Mouse (Mus musculus) neural tube, embryonic 11.5 days (tissue): Measurements from ENCODE around the gene Eef1b2. TPM values are rescaled to one million over a fixed set of nuclear protein-coding genes. Genes with fewer than 3 reads are reported as not detected.
"Not testable (repeated sequence)": the region's sequence is repeated elsewhere in the genome, so short reads cannot be mapped to it uniquely, and the experiment has no call there.

Experiments used
- ATAC-seq: fragments of 200-750 bp; cut with Nextera tagmentation; 2 replicates; pipeline ENCODE4 v1.8.0; 2017; ENCODE audit warnings: moderate number of reproducible peaks, mild to moderate bottlenecking, moderate TSS enrichment, moderate library complexity; ENCODE audit not compliant: insufficient read depth, low FRiP score, low TSS enrichment
- DNase-seq: peaks from one replicate; pipeline ENCODE4 v3.0.0-alpha.2; 2015; ENCODE audit warnings: low spot score
- H3K27ac ChIP-seq: fragments of 300-500 bp; sonication (generic); 2 replicates; pipeline ENCODE4 v1.5.1; 2014; ENCODE audit warnings: low read depth, mild to moderate bottlenecking, low read length
- H3K27me3 ChIP-seq: fragments of 300-500 bp; sonication (generic); 2 replicates; pipeline ENCODE4 v1.6.1; 2014; ENCODE audit warnings: mild to moderate bottlenecking, low read length, mixed read lengths; ENCODE audit not compliant: control insufficient read depth, insufficient read depth
- H3K36me3 ChIP-seq: fragments of 300-500 bp; sonication (generic); 2 replicates; pipeline ENCODE4 v1.6.1; 2014; ENCODE audit warnings: mild to moderate bottlenecking, low read length, moderate library complexity, mixed read lengths; ENCODE audit not compliant: control insufficient read depth, insufficient read depth
- H3K4me1 ChIP-seq: fragments of 300-500 bp; sonication (generic); 2 replicates; pipeline ENCODE4 v1.6.1; 2014; ENCODE audit warnings: low read length, mixed read lengths; ENCODE audit not compliant: control insufficient read depth, insufficient read depth
- H3K4me2 ChIP-seq: fragments of 300-500 bp; sonication (generic); 2 replicates; pipeline ENCODE4 v1.6.1; 2014; ENCODE audit warnings: low read depth, mild to moderate bottlenecking, moderate library complexity
- H3K4me3 ChIP-seq: fragments of 300-500 bp; sonication (generic); 2 replicates; pipeline ENCODE4 v1.5.1; 2014; ENCODE audit warnings: low read depth, low read length
- H3K9ac ChIP-seq: fragments of 300-500 bp; sonication (generic); 2 replicates; pipeline ENCODE4 v1.6.1; 2014; ENCODE audit warnings: mild to moderate bottlenecking, low read length
- H3K9me3 ChIP-seq: fragments of 300-500 bp; sonication (generic); 2 replicates; pipeline ENCODE4 v1.6.1; 2016; ENCODE audit warnings: low read length; ENCODE audit not compliant: control insufficient read depth
- WGBS: fragments of 180-500 bp; shearing (Covaris S2); extraction: QIAGEN DNeasy Blood & Tissue Kit; methylation state at CpG from one replicate; pipeline ENCODE4 v1.1.7; 2014; 5-methylcytosine and 5-hydroxymethylcytosine counted together
- polyA plus RNA-seq: library from polyadenylated mRNA; unstranded; fragments of >200 nt; fragmentation: Nextera tagmentation; extraction: Ambion mirVana; gene quantifications from 2 replicates; pipeline ENCODE4 v1.2.1, GENCODE M21; 2014

Gene Eef1b2
- polyA plus RNA-seq: 550 and 557 TPM in 2 replicates

- peak within 1 kb of the TSS; percentile 75 for H3K9ac ChIP-seq
- WGBS: under 1% methylated on average over 72 of the region's 72 CpGs
- H3K4me1 ChIP-seq: peaks cover 13% of the 10 kb centered on the region
- ATAC-seq (peak; percentile 86), DNase-seq (peak; percentile 96)
- no peaks in the 10 kb centered on the region for H3K9me3 ChIP-seq
- peak within 1 kb of the TSS; percentile 79 for H3K27ac ChIP-seq
- peak within 1 kb of the TSS; percentile 84 for H3K4me3 ChIP-seq
- H3K36me3 ChIP-seq: no peaks in the 10 kb centered on the region; the same call in 1 of the 2 replicates
- no peaks in the 10 kb centered on the region for H3K27me3 ChIP-seq
- peak within 1 kb of the TSS; percentile 89 for H3K4me2 ChIP-seq
Observed at GRCm38 (mm10) chr1:63176604-63177421, at the start of gene Eef1b2, which contains the start of gene Ndufs1. Gene Eef1b2, plus strand, starts transcription at chr1:63176825. Gene Ndufs1, minus strand, starts transcription at chr1:63176833.

DNA sequence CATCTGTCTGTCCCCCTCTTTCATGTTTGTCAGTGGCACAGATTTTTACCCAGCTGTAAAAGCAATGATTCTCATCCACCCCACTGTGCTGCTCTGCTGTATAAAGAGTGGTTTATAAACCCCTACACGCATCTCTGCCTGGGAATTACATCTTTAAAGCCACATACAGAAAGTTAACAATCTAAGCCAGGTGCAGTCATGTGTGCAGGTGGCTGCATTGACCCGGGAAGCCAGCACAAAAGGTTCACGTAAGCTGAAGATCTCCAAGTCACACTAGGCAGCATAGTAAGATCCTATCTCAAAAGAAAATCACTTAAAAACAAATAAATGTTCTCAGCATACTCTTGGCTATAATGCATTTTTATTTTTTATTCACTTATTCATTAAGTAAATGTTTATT lies 47.4 kb upstream of the Eef1b2 start:
- no peaks in the 10 kb centered on the region for H3K4me1 ChIP-seq
- H3K9ac ChIP-seq: no peak overlapping the region
- DNase-seq (no peak), ATAC-seq (no peak)
- no peaks in the 10 kb centered on the region for H3K9me3 ChIP-seq
- H3K36me3 ChIP-seq: peaks cover 2% of the 10 kb centered on the region; the same call in 1 of the 2 replicates
- WGBS: 56% methylated on average over 3 of the region's 3 CpGs
- no peak overlapping the region for H3K4me2 ChIP-seq
- H3K4me3 ChIP-seq: no peak overlapping the region
- no peak overlapping the region for H3K27ac ChIP-seq
- no peaks in the 10 kb centered on the region for H3K27me3 ChIP-seq

- Histone ChIP-seq H3K27ac (no peak overlapping the region), H3K4me2 (peak overlapping the region; percentile 24; the same call in 1 of the 2 replicates), H3K4me1 (no peaks in the 10 kb centered on the region), H3K9ac (no peak overlapping the region), H3K9me3 (no peaks in the 10 kb centered on the region), H3K27me3 (no peaks in the 10 kb centered on the region), H3K36me3 (peaks cover 2% of the 10 kb centered on the region; the same call in 1 of the 2 replicates), H3K4me3 (no peak overlapping the region)
- DNase-seq: no peak
- 22% methylated on average over 18 of the region's 18 CpGs for WGBS
- no peak for ATAC-seq
Observed at GRCm38 (mm10) chr1:63129857-63130690, 46.6 kb upstream of the Eef1b2 start.

- H3K4me1 ChIP-seq: no peaks in the 10 kb centered on the region
- H3K27me3 ChIP-seq: no peaks in the 10 kb centered on the region
- no peaks in the 10 kb centered on the region for H3K9me3 ChIP-seq
- H3K4me2 ChIP-seq: no peak overlapping the region
- no peak overlapping the region for H3K4me3 ChIP-seq
- WGBS: 91% methylated on average over 2 of the region's 2 CpGs
- no peak for DNase-seq
- ATAC-seq: no peak
- no peak overlapping the region for H3K9ac ChIP-seq
- H3K27ac ChIP-seq: no peak overlapping the region
- no peaks in the 10 kb centered on the region for H3K36me3 ChIP-seq
Observed at GRCm38 (mm10) chr1:63130883-63131282, 45.7 kb upstream of the Eef1b2 start.

DNA sequence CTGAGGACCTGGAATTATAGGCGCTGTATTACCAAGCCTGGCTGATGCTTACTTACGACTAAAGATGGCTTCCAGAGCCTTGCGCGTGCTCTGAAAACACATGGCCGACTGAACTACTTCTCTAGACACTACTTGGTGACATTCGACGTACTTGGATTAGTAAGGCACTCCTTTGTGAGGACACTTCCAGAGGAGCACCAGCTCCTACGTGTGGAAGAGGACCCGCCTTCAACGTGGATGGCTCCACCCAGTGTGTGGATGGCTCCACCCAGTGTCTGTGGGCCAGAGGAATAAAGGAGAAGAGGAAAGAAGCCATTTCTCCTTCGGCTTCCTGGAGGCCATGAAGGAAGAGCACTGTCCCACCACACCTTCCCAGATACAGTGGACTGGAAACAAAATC lies 44.9 kb upstream of the Eef1b2 start:
- Histone ChIP-seq H3K27me3 (no peaks in the 10 kb centered on the region), H3K9me3 (no peaks in the 10 kb centered on the region), H3K4me2 (no peak overlapping the region), H3K36me3 (no peaks in the 10 kb centered on the region), H3K9ac (no peak overlapping the region), H3K4me1 (no peaks in the 10 kb centered on the region), H3K4me3 (no peak overlapping the region), H3K27ac (no peak overlapping the region)
- ATAC-seq (no peak), DNase-seq (no peak)
- 92% methylated on average over 11 of the region's 11 CpGs for WGBS

GRCm38 (mm10) chr1:63134530-63134929 lies 42.1 kb upstream of the Eef1b2 start:
- H3K9me3 ChIP-seq: no peaks in the 10 kb centered on the region
- H3K4me1 ChIP-seq: no peaks in the 10 kb centered on the region
- H3K27ac ChIP-seq: no peak overlapping the region
- DNase-seq (no peak), ATAC-seq (no peak)
- no peak overlapping the region for H3K4me3 ChIP-seq
- no peaks in the 10 kb centered on the region; the same call in 1 of the 2 replicates for H3K36me3 ChIP-seq
- no peak overlapping the region for H3K4me2 ChIP-seq
- H3K27me3 ChIP-seq: no peaks in the 10 kb centered on the region
- no peak overlapping the region for H3K9ac ChIP-seq
- 77% methylated on average over 3 of the region's 3 CpGs for WGBS

DNA sequence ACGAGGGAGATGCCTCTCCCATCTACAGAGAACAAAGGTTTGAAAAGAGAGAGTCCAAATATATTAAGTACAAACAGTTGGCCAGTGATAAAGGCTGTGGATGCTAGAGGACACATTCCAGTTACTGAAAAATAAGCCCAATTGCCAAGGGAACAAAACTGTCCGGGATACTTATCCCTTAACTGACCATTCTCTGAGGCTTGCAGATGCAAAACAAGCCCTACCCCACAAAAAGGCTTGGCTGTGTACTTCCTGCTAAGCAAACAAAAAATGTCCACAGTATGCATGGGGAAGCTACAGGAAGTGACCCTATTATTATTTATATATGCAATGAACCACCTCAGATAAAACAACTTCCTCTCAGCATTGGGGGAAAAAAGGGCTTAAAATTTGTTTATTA lies 38.7 kb upstream of the Eef1b2 start:
- Histone ChIP-seq H3K4me2 (no peak overlapping the region), H3K36me3 (no peaks in the 10 kb centered on the region; the same call in none of the 2 replicates), H3K9me3 (no peaks in the 10 kb centered on the region), H3K27me3 (no peaks in the 10 kb centered on the region), H3K27ac (no peak overlapping the region), H3K9ac (no peak overlapping the region), H3K4me1 (no peaks in the 10 kb centered on the region), H3K4me3 (no peak overlapping the region)
- ATAC-seq (no peak), DNase-seq (no peak)
- WGBS: 80% methylated on average over 2 of the region's 2 CpGs

DNA sequence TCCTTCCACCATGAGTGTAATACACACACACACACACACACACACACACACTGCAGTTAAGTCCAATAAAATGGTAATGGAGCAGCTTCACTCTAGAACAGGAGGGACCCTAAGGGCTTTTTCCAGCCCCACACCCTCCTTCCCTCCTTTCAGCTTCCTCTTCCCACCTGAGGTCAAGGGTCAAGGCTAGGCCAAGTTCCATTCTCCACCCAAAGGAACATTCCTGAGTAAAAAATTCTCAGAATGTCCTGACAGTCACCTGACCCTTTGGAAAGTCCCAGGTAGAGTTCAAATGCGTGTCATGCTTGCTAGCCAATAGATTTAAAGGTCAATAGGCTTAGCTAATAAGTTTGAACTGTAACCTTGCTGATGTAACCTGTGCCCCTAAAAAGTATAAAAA lies 38.0 kb upstream of the Eef1b2 start:
- not testable (repeated sequence) for ATAC-seq

More for the DNA sequence above, 38.0 kb upstream of the Eef1b2 start:
- H3K4me3 ChIP-seq, H3K9ac ChIP-seq, H3K36me3 ChIP-seq, H3K27ac ChIP-seq, H3K27me3 ChIP-seq, DNase-seq, H3K4me1 ChIP-seq, H3K9me3 ChIP-seq, H3K4me2 ChIP-seq: not testable (repeated sequence)
- 97% methylated on average over 1 of the region's 1 CpGs for WGBS
